Mouse (Mus musculus) neutrophil, adult 65 days (primary cell): ENCODE measurements around the gene Rpp30. TPM values are rescaled to one million over a fixed set of nuclear protein-coding genes. Genes with fewer than 3 reads are reported as not detected.

Source experiments
- total RNA-seq: library from RNA; stranded (reverse); gene quantifications from 2 replicates; pipeline ENCODE4 v1.2.4, GENCODE M21; 2023

The Rpp30 gene
- 11.3 and 19.5 TPM in 2 replicates for total RNA-seq

GRCm38 (mm10) chr19:36083262-36084225 is at the start of gene Rpp30:
Gene Rpp30 (plus strand): TSS chr19:36083716.

GRCm38 (mm10) chr19:36057231-36057811 is 26.2 kb upstream of the Rpp30 start, which contains the start of gene Htr7:
Gene Htr7 (minus strand): TSS chr19:36057507.

GRCm38 (mm10) chr19:36119783-36120471 is 36.4 kb downstream of the Rpp30 start, which contains the start of gene Ankrd1:
Gene Ankrd1 (minus strand): TSS chr19:36120099.

Other genes with a start within 250 kb of the Rpp30 start
- not detected in 2 replicates for gene Htr7, start 26.2 kb upstream of the Rpp30 start, total RNA-seq
- gene Ankrd1, start 36.4 kb downstream of the Rpp30 start, total RNA-seq, result not detected in 2 replicates